Mouse (Mus musculus) right cerebral cortex, postnatal 36 days (tissue): Measurements from ENCODE around the gene Accsl.

Experiments
- DNase-seq, 2 experiments: peaks; one replicate each; pipeline ENCODE4 v3.0.0; 2022; ENCODE audit warnings: low spot score in 2 of 2, mixed read lengths in 1 of 2

Accsl gene

DNA sequence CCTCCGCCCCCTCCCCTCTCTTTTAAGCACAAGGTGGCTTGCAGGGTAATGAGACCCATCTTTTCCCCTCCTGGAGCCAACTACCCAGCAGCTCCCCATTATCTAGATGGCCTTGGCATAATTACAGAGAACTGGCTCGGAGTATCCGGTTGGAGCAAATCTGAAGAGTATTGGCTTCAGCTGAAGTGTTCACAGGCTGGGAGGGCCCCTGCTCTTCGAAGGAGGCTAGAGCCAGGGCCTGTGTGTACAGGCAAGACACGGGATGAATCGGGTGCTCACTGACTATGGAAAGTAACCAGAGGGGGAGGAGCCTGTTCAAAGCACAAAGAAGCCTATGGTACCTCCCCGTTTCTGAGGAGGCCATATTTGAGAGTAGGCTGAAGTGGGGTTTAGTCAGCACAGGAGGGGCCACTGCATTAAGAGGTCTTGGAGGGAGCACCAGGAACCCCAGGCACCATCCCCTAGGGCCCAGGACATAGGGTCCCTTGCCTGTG lies at the start of gene Accsl:
TSS of gene Accsl (minus strand) at position 51 of the 494 bp plus-strand sequence.
- no peak for DNase-seq

GRCm38 (mm10) chr2:93913552-93913951 lies 44.6 kb upstream of the Accsl start:
- no peak for DNase-seq

- DNase-seq: no peak
Measured at GRCm38 (mm10) chr2:93911942-93912341, 43.0 kb upstream of the Accsl start.

GRCm38 (mm10) chr2:93909716-93910115 lies 40.8 kb upstream of the Accsl start:
- no peak for DNase-seq

DNA sequence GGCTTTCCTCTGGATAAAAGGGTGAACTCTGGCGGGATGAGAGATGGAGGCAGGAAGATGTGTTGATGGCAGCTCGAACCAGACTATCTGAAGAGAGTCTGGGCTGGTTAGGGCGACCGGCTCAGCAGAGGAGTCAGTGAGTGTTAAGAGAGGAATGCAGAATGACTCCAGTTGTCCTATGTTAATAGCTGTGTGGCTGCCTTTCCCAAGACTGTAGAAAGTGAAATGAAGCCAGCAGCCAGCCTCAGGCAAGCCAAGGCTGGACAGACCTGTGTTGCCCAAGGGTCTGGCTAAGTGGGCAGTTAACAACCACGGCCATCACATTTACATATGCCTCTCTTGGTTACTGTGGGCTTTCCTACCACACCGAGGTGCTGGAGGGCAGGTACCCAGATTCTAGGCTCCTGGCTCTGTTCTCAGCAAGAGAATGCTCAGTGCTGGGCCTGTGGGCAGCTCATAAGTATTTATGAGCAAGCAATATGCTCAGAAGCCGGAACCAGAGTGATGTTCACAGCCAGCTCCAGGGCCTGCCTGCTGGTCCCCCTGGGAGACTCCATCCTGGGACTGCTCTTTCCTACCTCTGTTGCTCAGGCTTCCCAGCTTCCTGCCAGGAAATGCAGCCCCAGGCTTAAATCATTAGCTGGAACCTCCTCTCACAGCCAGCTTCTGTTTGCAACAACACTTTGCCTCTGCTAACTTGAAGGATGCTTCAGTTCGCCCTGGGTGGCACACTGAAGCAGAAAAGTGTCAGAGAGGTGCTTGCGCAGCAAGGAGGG lies 38.8 kb upstream of the Accsl start:
- no peak for DNase-seq

DNA sequence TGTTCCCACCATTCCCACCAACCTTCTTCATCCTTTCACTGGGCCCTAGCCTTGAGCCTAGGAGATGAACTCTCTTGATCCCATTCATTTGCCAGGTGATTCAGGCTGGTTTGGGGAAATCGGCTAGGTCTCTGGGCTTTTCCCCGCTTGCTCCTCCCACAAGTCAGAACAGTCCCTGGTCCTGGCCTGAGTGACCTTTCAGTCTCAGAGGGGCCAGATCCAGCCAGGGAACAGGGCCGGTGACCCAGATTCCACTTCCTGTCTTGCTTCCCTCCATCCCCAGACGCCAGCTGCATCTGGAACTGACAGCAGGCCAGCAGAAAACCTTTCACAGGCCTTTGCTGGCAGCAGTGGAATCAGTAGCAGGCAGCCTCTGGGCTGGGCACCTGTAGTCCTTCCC lies 37.4 kb upstream of the Accsl start:
- no peak for DNase-seq

- DNase-seq: no peak
Measured at GRCm38 (mm10) chr2:93903415-93903814, 34.5 kb upstream of the Accsl start.

DNA sequence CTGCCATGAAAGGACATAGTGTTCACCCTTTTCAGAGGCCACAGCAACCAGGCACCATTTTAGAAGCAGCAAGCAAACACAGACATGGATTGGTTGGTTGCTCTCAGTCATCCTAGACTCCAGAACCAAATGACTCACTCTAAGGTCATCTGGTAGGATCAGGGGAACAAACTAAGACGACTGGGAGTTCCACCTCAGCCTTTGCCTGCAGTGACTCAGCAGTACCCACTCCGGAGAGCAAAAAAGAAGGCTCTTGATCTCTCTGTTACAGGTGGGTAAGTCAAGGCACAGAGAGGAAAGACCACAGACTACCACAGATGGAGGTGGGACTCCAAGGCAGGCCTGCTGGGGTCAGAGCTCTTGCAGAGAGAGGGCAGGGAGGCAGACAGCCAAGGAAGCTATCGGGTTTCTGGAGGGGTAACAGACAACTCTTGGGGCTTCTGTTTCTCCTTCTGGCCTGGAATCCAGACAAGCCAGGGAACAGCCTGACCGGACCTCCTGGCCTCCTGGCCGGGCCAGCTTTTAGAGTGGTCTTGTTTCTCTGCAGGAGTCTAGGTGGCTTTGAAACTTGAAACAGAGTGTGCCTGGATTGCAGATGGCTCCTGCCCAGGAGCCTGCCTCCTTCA lies 33.8 kb upstream of the Accsl start:
- no peak for DNase-seq

DNA sequence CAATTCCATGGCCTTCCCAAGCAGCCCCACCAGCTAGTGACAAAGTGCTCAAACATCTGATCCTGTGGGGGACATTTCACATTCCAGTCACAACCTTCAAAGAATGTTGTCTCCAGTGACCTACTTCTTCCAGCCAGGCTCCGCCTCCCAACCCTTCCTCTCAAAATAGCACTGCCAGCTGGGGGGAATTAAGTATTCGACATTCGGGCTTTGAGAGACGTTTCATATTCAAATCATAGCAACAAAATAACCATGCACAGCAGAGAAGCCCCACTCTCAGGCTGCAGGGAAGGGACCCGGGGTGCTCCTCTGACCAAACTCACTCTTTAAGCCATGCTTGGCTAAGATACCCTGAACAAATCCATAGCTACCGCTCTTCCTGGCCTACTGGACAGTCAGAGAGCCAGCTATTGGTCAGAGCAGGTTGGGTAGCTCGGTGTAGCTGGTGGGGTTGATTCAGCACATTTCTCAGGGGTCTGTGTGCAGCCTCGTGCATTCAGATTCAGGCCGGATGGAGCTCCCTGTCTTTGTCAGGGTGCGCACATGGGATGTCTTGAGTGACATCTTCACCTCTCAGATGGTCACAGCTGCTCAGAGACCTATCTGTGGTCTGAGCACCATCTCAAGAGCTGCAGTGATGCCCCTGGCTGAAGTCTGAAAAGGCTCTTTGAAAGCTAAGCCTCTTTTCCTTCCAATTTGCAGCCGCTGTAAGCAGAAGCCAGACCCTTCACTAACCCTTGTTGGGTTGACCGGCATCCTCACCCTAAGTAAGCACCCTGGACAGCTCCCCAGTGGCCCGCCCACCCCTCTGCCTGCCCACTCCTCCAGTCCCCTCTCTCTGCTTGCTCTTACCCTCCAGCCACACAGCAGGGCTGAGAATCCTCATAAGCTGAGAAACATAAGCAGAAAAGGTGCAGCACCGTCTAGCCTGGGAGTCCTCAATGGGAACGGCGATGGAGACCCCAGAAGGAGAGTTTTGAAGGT lies 30.7 kb upstream of the Accsl start:
- peak in 1 of 2 experiments; percentile 30 for DNase-seq

DNA sequence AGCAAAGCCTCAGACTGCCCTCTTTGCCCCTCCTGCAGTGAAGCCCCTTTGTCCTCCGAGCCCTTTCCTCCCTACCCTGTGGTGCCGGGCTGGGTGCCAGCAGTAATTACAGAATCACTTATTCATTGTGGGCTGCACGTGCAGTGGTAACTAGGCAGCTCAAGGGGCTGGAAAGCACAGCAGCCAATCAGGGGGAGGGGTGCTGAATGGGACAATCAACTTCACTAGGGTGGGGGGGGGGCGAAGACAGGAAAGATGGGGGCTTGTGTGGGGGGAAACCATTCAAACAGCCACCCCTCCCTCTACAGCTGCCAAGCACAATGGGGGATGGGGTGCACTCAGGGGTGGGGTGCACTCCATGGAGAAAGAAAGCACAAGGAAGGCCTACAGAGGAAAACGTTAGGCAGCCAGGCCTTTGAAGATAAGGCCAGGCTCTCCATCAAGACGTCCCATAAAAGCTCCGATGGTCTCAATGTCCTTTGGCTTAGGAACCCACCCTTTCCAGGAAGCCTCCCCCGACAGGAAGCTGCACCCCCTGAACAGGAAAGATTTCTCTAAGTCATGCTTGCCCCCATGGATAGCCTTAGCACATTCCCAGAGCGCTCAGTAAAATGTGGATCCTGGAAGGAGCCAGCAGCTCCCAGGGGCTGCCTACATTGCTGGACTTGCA lies 22.8 kb upstream of the Accsl start:
- DNase-seq: peak; percentile 33 to 52

GRCm38 (mm10) chr2:93890143-93890542 lies 21.2 kb upstream of the Accsl start:
- no peak for DNase-seq

DNA sequence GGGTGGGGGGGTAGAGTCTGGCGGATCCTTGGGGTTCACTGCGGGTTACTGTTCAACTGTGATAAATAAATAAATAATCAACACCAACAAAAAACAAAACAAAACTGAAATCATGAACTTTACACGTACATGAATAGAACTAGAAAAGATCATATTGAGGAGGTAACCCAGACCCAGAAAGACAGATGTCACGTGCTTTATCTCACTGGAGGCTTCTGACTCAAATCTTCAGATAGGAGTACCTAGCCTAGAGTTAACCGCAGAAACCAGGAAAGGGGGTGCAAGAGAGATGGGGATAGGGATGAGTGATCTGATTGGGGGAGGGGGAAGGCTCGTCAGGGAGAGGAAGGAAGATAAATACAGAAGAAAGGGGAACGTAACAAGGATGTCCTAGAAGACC lies 20.1 kb upstream of the Accsl start:
- DNase-seq: no peak

- DNase-seq: no peak
Measured at GRCm38 (mm10) chr2:93888366-93888765, 19.4 kb upstream of the Accsl start.

- no peak for DNase-seq
Measured at GRCm38 (mm10) chr2:93887273-93887672, 18.3 kb upstream of the Accsl start.

DNA sequence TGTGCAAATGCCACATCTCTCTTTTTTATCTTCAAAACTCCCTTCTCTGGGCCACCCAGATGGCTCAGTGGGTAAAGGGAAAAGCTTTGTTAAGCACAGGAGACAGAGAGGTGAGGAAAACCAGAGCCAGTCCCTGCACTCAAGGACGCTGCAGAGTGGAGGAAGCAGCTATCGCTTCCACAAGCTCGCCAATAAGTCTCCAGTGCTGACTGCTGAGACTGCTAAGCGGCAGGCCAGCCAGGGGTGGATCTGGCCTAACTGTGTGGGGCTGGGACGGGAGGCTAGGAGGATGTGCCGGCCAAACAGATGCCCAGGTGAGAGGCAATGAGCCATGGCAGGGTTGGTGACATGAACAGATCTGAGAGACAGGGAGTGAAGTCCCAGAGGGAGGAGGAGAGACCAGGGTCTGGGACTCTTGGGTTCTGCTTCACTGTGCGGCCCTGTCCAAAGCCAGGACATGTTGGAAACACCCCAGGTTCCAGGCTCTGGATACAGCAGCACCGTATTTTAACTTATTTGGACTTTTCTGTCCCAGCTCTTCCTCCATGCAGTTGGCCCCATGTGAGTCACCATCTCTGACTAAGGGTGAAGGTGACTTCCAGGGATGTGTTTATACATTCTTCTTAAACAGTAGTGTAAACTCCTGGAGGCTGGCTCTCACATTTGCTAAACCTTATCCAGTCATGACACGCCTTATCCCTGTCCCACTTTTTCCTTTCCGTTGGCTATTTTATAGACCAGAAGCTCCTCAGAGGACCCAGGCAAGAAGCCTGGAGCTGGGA lies 17.2 kb upstream of the Accsl start:
- no peak for DNase-seq

GRCm38 (mm10) chr2:93883066-93883465 lies 14.1 kb upstream of the Accsl start:
- no peak for DNase-seq

DNA sequence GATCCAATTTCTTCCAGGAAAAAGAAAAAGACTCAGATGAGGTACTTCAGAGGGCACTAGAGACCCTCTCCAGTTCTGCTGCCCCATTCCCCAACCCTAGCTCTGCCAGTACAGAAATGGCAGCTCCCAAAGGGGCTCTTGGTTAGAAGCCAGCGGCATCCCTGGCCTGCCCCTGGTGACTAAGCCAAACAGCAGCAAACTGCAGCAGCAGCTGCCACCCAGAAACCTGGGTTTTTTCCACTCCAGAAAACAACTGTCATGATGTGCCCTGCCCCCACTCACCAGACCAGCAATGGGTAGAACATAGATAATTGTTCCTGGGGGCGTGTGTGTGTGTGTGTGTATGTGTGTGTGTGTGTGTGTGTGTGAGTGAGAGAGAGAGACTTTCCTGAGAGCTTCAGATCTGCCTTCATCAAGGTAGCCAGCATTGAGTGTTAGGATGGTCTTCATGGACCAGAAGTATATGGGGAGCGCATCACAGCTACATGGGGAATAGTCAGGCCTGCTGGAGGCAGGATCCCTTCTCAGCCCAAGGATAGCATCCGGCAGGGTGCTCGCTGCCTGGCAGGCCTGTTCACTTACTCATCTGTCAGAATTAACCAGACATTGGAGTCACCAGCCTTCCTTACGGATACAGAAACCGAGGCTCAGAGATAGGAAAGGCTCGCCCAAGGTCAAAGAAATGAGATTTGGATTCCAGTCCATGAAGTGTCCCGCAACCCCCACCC lies 12.8 kb upstream of the Accsl start:
- no peak for DNase-seq

- DNase-seq: no peak
Measured at GRCm38 (mm10) chr2:93880981-93881380, 12.0 kb upstream of the Accsl start.

DNA sequence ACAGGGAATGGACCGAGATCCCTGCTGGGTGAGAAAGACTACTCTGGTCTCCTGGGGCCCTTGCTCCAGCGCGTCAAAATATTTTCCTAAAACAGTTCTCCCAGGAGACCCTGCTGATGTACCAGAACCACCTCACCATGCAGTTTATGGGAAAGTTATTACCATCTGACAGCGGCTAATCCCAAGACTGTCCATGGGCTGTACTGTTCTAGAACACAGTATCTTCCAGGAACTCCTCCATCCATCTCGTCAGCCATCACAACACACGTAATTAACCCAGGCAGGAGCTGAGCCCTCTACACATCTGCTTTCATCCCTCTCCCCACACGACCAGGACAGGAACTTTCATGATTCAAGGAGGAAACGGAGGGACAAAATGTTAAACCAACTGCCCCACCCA lies 11.5 kb upstream of the Accsl start:
- DNase-seq: no peak

DNA sequence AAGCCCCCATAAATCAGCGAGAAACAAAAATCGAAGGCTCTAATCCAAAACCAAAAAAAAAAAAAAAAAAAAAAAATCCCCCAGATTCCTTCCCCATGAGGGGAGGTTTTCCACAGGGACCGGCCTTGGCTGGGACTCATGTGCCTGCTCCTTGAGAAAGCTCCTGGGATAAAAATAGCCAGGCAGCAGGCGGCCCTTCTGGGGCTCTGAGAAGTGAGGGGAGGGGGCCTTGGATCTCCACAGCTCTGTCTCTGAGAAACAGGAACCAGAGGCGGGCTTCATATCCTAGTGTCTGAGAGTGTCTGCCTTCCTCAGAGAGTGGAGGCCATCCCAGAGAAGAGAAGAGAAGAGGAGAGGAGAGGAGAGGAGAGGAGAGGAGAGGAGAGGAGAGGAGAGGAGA lies 8.0 kb upstream of the Accsl start:
- no peak for DNase-seq
